Mouse (Mus musculus) frontal cortex, postnatal 14 days (tissue): ENCODE measurements around the gene Gm21885.
"Not testable (repeated sequence)": the region's sequence is repeated elsewhere in the genome, so short reads cannot be mapped to it uniquely, and the experiment has no call there.

ENCODE experiments used
- DNase-seq, 2 experiments: peaks; one replicate each; pipeline ENCODE4 v3.0.0; 2022; ENCODE audit warnings: low spot score in 2 of 2

The Gm21885 gene

GRCm38 (mm10) chr11:94281199-94282181 lies at the start of gene Gm21885:
Gene Gm21885 (plus strand): TSS chr11:94281873.
- no peak for DNase-seq

- no peak for DNase-seq
These were observed 48.3 kb upstream of the Gm21885 start for GRCm38 (mm10) chr11:94233405-94233804.

GRCm38 (mm10) chr11:94234380-94234779 lies 47.3 kb upstream of the Gm21885 start:
- no peak for DNase-seq

GRCm38 (mm10) chr11:94234857-94235256 lies 46.8 kb upstream of the Gm21885 start:
- no peak for DNase-seq

GRCm38 (mm10) chr11:94236074-94236473 lies 45.6 kb upstream of the Gm21885 start:
- peak; percentile 59 to 68 for DNase-seq

GRCm38 (mm10) chr11:94238786-94239185 lies 42.9 kb upstream of the Gm21885 start:
- DNase-seq, result no peak

GRCm38 (mm10) chr11:94239706-94240105 lies 42.0 kb upstream of the Gm21885 start:
- no peak for DNase-seq

GRCm38 (mm10) chr11:94242760-94243421 lies 38.8 kb upstream of the Gm21885 start:
- no peak for DNase-seq

- DNase-seq, result no peak
These were observed 38.1 kb upstream of the Gm21885 start for GRCm38 (mm10) chr11:94243422-94244180.

- DNase-seq, result no peak
These were observed 37.3 kb upstream of the Gm21885 start for GRCm38 (mm10) chr11:94244385-94244784.

- DNase-seq, result no peak
These were observed 35.5 kb upstream of the Gm21885 start, which contains the start of gene Wfikkn2 for GRCm38 (mm10) chr11:94245955-94246788. Gene Wfikkn2 (minus strand): TSS chr11:94246005.

GRCm38 (mm10) chr11:94246789-94247061 lies 34.9 kb upstream of the Gm21885 start:
- no peak for DNase-seq

GRCm38 (mm10) chr11:94253156-94253555 lies 28.5 kb upstream of the Gm21885 start:
- no peak for DNase-seq

- no peak for DNase-seq
These were observed 28.0 kb upstream of the Gm21885 start for GRCm38 (mm10) chr11:94253691-94254090.

- DNase-seq, result no peak
These were observed 25.9 kb upstream of the Gm21885 start for GRCm38 (mm10) chr11:94255733-94256132.

- DNase-seq, result no peak
These were observed 23.7 kb upstream of the Gm21885 start for GRCm38 (mm10) chr11:94257987-94258386.

- no peak for DNase-seq
These were observed 21.9 kb upstream of the Gm21885 start for GRCm38 (mm10) chr11:94259814-94260213.

- DNase-seq, result no peak
These were observed 19.9 kb upstream of the Gm21885 start for GRCm38 (mm10) chr11:94261585-94262370.

GRCm38 (mm10) chr11:94265134-94265785 lies 16.4 kb upstream of the Gm21885 start:
- DNase-seq, result no peak

GRCm38 (mm10) chr11:94266155-94266554 lies 15.5 kb upstream of the Gm21885 start:
- DNase-seq, result not testable (repeated sequence)
